11 mouse cellular contexts compared by ENCODE assay signal in the genomic region with DNA sequence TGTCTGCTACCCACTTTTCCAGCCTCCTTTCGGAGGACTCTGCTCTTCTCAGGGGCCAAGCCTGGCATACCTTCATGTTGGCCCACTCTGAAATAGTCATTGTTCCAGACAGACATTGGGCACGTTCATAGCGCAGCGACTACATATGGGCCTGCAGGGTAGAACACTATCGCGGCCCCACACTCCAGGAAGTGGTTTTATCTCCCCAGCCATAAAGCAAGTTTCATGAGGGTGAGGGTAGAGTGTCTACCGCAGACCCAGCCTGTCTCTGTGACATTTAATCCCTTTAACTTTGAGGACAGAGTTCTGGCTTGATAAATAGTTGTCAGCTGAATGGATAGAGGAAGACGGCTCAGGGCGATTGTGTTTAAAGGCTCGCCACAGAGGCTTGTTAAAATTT.
DNase-seq lines count a peak whose midpoint lies in the region; ATAC-seq lines count a peak whose summit lies in the region.
"Had no signal": no experiment of that assay in that cellular context is flagged by ENCODE, and none has a peak within 500 bp of the region (broad histone marks: within the 10 kb centered on the region; RNA-seq: fewer than 3 reads in every experiment).

No protein-coding gene starts in this region.

- no peaks in the 10 kb centered on the region for H3K9me3 ChIP-seq in kidney, embryonic 16.5 days (ENCODE audit: low read length)
- no peaks in the 10 kb centered on the region for H3K9me3 ChIP-seq in embryonic facial prominence, embryonic 10.5 days
- H3K9me3 ChIP-seq in liver, embryonic 13.5 days (replicated peaks) = no peaks in the 10 kb centered on the region
- H3K9me3 ChIP-seq: heart, embryonic 10.5 days had no signal

- no peak for DNase-seq in kidney, postnatal 14 days
- DNase-seq in embryonic facial prominence, embryonic 10.5 days (ENCODE audit: low spot score) = peak; percentile 43
- peak; percentile 81 for DNase-seq in liver, embryonic 13.5 days
- DNase-seq in thymus, postnatal 10 days (ENCODE audit: low spot score in 2 of 2) = peak; percentile 72 to 74
- no peak for DNase-seq in ovary, postnatal 36 days (ENCODE audit: low spot score)
- DNase-seq in left cerebral cortex, postnatal 10 days (ENCODE audit: extremely low spot score in 1 of 2, low spot score in 2 of 2) = no peak
- DNase-seq in left cerebral cortex, adult 9 months (ENCODE audit: low spot score in 2 of 2) = no peak
- DNase-seq: cerebellum, postnatal 25 days had no signal

- H3K27ac ChIP-seq in kidney, embryonic 16.5 days (ENCODE audit: low read length) = no peak overlapping the region
- H3K27ac ChIP-seq in embryonic facial prominence, embryonic 10.5 days (replicated peaks) = peak overlapping the region; percentile 77
- H3K27ac ChIP-seq in liver, embryonic 13.5 days = peak overlapping the region; percentile 70
- H3K27ac ChIP-seq: heart, embryonic 10.5 days; left cerebral cortex, adult 2 months had no signal

- no peak overlapping the region for H3K9ac ChIP-seq in kidney, embryonic 16.5 days (replicated peaks; ENCODE audit: low read length)
- peak overlapping the region; percentile 45 for H3K9ac ChIP-seq in liver, embryonic 13.5 days

- H3K36me3 ChIP-seq in kidney, embryonic 16.5 days (ENCODE audit: insufficient read depth, low read length) = no peaks in the 10 kb centered on the region
- no peaks in the 10 kb centered on the region for H3K36me3 ChIP-seq in embryonic facial prominence, embryonic 10.5 days (replicated peaks)
- no peaks in the 10 kb centered on the region for H3K36me3 ChIP-seq in liver, embryonic 13.5 days
- H3K36me3 ChIP-seq: heart, embryonic 10.5 days had no signal

- H3K4me3 ChIP-seq in kidney, embryonic 16.5 days (ENCODE audit: low read length) = no peak overlapping the region
- H3K4me3 ChIP-seq in embryonic facial prominence, embryonic 10.5 days = peak overlapping the region; percentile 40
- 0 out of 2 replicates have a peak overlapping the region, but pooled peaks have one; percentile 5 for H3K4me3 ChIP-seq in liver, embryonic 13.5 days (replicated peaks)
- H3K4me3 ChIP-seq: heart, embryonic 10.5 days; left cerebral cortex, adult 2 months had no signal

- peak overlapping the region; percentile 38 for H3K4me2 ChIP-seq in kidney, embryonic 16.5 days (replicated peaks; ENCODE audit: low read depth, low read length)
- H3K4me2 ChIP-seq in liver, embryonic 13.5 days = peak overlapping the region; percentile 54

- peaks cover 7% of the 10 kb centered on the region; the same call in 1 of the 2 replicates for H3K4me1 ChIP-seq in kidney, embryonic 16.5 days (ENCODE audit: insufficient read depth, low read length)
- H3K4me1 ChIP-seq in embryonic facial prominence, embryonic 10.5 days = peaks cover 47% of the 10 kb centered on the region
- H3K4me1 ChIP-seq in liver, embryonic 13.5 days (replicated peaks) = peaks cover 24% of the 10 kb centered on the region

- H3K27me3 ChIP-seq in kidney, embryonic 16.5 days (ENCODE audit: insufficient read depth, low read length) = no peaks in the 10 kb centered on the region
- peaks cover 3% of the 10 kb centered on the region; the same call in 1 of the 2 replicates for H3K27me3 ChIP-seq in embryonic facial prominence, embryonic 10.5 days (replicated peaks; ENCODE audit: low read depth, poor library complexity, severe bottlenecking)
- H3K27me3 ChIP-seq in liver, embryonic 13.5 days = no peaks in the 10 kb centered on the region

- intact Hi-C loops in left cerebral cortex, postnatal 10 days (cut with DNase I) = no loop called here

- WGBS in kidney, embryonic 16.5 days = 11% methylated on average over 10 of the region's 10 CpGs
- 32% methylated on average over 10 of the region's 10 CpGs for WGBS in embryonic facial prominence, embryonic 10.5 days
- 14% methylated on average over 10 of the region's 10 CpGs for WGBS in liver, embryonic 13.5 days (ENCODE audit: insufficient replicate concordance)

- ATAC-seq in kidney, embryonic 16.5 days (ENCODE audit: low FRiP score, low TSS enrichment) = peak; percentile 57; the same call in 1 of the 2 replicates
- peak; percentile 100 for ATAC-seq in liver, embryonic 13.5 days (ENCODE audit: low read depth)

Comparison
In these comparisons a context has a peak if more than half of its experiments do, and no peak if none do; other contexts are left out.
1. DNase-seq: peak in embryonic facial prominence, embryonic 10.5 days (single experiment), liver, embryonic 13.5 days (single experiment) and thymus, postnatal 10 days (2 of 2); none in kidney, postnatal 14 days (single experiment), ovary, postnatal 36 days (single experiment), left cerebral cortex, postnatal 10 days (0 of 2) and left cerebral cortex, adult 9 months (0 of 2).